Mouse (Mus musculus) heart, postnatal 25 days (tissue): ENCODE measurements around the gene Snrpb. TPM values are rescaled to one million over a fixed set of nuclear protein-coding genes. Genes with fewer than 3 reads are reported as not detected.

Experiments
- DNase-seq: peaks from one replicate; pipeline ENCODE4 v3.0.0; 2022; ENCODE audit warnings: low spot score
- intact Hi-C: fragments of 180-260 bp; cut with DNase I; formaldehyde crosslinking; loops from one replicate; pipeline ENCODE4 v1.15.1; 2025
- total RNA-seq, 2 experiments: library from RNA; stranded (reverse); gene quantifications; 2 replicates each; pipeline ENCODE4 v1.2.3; 2021

Snrpb gene
- total RNA-seq, 2 experiments from 2014 or later, result 145 to 146 TPM

DNA sequence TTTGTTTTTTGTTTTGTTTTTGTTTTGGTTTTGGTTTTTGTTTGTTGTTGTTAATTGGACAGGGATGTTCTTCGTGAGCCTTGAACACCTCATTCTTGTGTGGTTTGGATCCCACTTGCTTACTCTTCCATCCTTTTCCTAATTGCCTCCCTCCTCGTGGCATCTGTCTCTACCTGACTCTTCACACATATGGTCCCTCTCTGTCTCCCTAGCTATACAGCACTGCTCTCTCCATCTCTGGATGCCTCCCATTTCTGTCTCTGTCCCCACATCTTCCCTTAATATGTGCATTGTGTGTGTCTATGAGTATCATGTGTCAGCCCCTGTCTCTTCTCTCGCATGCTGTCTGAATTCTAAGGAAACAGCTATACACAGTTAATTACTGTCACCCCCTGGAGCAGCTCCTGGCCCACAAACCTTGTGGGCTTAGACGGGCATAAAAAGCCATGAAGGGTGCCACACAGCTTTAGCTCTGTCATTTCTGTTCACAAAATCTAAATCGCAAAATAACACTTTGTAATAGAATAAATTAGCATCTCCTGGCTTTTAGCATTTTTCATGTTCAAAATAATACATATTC is 33.0 kb downstream of the Snrpb start:
- intact Hi-C loops, result no loop called here
- DNase-seq, result no peak

DNA sequence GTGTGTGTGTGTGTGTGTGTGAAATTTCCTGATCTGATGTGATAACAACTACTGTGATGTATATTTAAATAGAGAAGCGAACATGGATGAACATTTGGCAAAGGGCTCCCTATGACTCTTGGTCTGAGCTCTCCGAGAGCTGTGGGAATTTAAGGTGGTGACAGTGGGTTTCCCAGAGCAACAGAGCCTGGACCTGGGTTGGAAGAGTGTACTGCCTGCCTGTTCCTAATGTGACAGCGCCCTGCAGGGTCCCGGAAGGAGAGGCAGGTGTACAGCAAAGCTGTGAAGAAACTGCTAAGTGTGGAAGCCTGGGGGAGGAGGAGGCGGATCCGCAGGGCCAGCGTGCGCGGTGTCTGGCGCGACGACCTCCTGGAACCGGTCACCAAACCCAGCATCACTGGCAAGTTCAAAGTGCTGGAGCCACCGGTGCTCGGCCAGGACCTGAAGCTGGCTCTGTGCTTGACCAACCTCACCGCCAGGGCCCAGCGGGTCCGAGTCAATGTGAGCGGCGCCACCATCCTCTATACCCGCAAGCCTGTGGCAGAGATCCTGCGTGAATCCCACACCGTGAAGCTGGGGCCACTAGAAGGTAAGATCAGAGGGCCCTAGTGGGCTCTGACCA is 34.4 kb downstream of the Snrpb start:
- no peak for DNase-seq
- intact Hi-C loops, result no loop called here

DNA sequence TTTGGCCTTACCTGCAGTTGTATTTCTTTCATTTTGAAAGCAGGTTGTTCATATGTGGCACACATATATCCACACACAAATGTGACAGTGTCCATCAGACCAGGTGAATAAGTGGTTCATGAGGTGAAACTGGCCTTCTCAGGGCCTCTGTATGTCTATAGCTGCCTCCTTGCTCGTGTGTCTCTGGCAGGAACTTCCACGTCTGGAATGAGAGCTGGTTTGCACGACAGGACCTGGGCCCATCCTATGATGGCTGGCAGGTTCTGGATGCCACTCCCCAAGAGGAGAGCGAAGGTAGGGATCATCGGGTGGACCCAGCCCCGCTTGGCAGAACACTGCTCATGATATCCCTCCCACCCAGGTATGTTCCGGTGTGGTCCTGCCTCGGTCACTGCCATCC is 36.2 kb downstream of the Snrpb start:
- no peak for DNase-seq
- intact Hi-C loops, result no loop called here

DNA sequence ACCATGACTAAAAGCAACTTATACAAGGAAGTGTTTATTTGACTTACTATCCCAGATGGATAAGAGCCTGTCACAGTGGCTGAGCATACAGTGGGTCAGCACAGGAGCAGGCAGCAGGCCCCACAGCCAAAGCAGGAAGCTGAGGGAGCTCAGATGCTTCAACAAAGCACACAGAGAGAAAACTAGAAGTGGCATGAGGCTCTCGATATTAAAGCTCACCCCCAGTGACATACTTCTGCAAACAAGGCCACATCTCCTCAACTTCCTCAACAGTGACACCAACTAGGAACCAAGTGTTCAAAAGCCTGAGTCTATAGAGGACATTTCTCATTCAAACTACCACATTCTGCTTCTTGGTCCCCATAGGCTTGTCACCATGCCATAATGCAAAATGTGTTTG is 49.5 kb downstream of the Snrpb start:
- intact Hi-C loops, result no loop called here
- no peak for DNase-seq

DNA sequence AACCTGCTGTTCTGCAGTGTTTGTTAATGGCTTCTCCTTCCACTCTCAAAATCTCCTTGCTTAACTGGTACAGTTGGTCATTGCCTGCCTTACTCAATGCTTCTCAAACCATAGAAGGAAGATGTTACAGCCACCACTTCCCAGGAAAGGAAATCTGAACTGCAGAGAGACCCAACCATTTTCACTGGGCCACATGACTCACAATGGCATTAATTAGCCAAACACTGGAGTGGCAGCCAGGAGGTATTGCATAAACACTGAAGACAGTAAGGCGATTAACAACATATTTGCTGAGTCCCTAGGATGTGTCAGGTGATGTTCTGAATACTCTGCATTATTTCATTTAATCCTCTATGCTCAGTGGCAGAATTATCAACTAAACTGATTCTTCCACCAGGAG is 53.1 kb downstream of the Snrpb start:
- intact Hi-C loops, result no loop called here
- DNase-seq, result no peak

GRCm38 (mm10) chr2:130125279-130126059 is 53.7 kb downstream of the Snrpb start:
- DNase-seq, result no peak
- intact Hi-C loops, result no loop called here

Other genes with a start within 250 kb of the Snrpb start
- gene Tgm3, start 167.1 kb downstream of the Snrpb start, total RNA-seq, result under 1 TPM in 1 of 2 experiments, not detected in 1; 0.05 TPM
- not detected for gene Tgm6, start 67.0 kb downstream of the Snrpb start, total RNA-seq
- gene Tmc2, start 15.8 kb upstream of the Snrpb start, total RNA-seq, result not detected
- gene Nop56, start 95.0 kb upstream of the Snrpb start, total RNA-seq, result 10 to 100 TPM; 32.2 to 35.8 TPM
- gene Idh3b, start 105.1 kb upstream of the Snrpb start, total RNA-seq, result 100 to 1,000 TPM; 763 to 771 TPM
- under 1 TPM; 0.31 to 0.45 TPM for gene Ebf4, start 115.8 kb upstream of the Snrpb start, total RNA-seq
- gene Cpxm1, start 218.2 kb upstream of the Snrpb start, total RNA-seq, result 1 to 10 TPM; 3.9 to 4.2 TPM
- gene Gm28372, start 225.8 kb upstream of the Snrpb start, total RNA-seq, result not detected
- gene 1700020A23Rik, start 225.9 kb upstream of the Snrpb start, total RNA-seq, result not detected
- not detected for gene Tmem239, start 227.1 kb upstream of the Snrpb start, total RNA-seq
- 10 to 100 TPM; 21.9 to 26.6 TPM for gene Vps16, start 244.9 kb upstream of the Snrpb start, total RNA-seq
- 1 to 10 TPM; 5.2 to 5.4 TPM for gene Pced1a, start 245.3 kb upstream of the Snrpb start, total RNA-seq